Mouse (Mus musculus) ES-CJ7 (cell line): ENCODE results near the gene Man2a2.

Experiments used
- DNase-seq: peaks from one replicate; pipeline ENCODE4 v3.0.0; 2011; ENCODE audit warnings: low read depth, low spot score

Man2a2 gene

DNA sequence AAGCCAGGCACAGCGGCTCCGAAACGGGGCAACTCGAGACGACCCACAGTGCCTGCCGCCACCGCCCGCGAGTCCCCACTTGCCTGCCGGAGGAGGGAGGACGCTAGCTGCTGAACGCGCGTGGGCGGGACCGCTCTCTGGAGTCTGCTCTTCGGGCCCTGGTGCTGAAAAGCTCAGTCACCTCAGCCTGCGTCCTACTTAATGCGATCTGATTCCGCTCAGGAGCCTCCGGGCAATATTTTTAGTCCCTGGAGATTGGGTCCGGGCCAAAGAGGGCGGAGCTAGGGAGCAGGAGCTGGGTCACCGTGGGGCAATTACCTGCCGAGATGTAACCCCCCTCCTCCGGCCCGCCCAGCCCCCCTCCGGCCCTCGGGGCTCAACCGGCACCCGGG is 530 bp downstream of the Man2a2 start:
- peak; percentile 92 for DNase-seq

DNA sequence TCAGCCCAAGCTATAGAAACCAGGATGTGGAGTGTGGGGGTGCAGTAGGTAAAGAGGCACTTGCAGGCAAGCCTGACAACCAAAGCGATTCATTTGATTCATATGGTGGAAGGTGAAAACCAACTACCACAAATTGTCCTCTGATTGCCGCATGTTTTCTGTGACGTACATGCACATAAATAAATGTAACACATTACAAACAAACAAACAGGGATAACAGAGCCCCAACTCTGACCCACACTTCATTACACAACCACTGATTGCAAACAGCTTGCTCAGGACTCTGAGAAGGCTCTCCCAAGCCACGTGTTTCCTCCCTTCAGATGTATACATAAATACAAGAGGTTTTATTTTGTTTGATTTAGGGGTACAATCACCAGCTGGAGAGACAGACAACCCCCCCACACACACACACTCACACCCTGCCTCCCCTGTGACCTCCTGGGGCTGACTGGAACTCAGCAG is 1.2 kb downstream of the Man2a2 start:
- no peak for DNase-seq

DNA sequence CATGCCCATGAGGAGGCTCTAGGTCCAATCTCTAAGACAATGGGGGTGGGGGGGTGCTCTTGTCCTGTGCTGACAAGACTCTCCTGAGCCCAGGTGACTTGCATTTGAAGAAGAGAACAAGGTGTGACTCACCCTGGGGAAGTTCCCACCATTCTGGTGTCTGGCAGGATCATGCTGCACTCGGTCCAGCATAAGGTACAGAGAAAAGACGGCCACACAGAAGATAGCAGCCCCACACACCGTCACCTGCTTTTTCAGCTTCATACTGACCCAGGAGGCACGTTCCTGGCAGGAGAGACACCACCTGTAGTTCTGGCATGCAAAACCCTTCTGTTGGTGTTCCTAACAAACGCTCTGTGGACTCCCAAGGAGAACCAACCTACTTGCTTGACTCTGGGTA is 1.7 kb downstream of the Man2a2 start:
- DNase-seq = no peak

DNA sequence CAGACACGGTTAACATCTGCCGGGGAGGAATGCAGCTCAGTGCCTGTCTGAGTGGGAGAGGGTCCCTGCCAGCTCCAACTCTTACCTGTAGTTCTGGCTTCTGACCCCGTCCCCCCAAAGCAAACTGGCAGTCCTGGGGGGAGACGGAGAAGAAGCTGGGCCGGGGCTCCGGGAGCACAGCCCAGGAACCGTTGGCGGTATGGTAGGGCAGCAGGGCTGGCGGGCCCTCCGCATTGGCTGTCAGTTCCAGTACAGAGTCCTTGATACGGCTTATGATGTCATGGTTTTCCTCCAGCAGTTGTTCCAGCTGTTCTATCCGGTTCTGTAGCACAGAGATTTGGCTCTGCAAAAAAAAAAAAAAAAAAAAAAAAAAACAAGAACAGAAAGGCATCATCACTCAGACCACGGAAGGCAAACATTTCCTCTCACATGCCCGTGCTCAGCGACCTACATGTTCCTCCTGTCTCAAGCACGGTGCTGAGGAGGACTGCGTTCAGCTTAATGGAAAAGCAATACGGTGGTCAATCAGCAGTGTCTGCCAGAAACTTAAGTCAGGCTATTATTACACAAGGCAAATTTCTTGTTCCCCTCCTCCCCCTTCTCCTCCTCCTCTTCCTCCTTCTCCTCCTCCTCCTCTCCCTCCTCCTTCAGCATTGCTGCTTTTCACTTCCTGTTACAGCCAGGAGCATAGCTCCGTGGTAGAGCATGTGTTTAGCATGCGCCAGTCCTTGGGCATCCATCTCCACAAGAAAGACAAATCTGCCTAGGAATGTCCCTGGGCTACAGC is 2.3 kb downstream of the Man2a2 start:
- no peak for DNase-seq

DNA sequence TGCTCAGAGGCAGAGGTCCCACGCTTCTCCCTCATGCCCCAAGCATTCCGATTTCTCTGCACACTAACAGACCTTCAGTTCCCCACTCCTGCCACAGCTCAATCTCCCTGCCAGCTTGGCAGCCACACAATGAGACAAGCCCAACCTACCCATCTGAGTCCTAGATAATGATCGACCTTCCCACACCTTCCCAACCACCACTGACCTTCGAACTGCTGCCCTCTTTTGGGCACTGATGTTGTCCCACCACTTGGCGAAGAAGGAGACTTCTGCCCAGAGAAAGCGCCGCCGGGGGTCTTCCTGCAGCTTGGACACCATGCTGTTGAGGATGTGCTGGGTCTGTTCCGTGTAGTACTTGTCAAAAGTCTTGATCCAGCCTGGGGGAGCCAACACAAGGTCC is 3.2 kb downstream of the Man2a2 start:
- DNase-seq = no peak

DNA sequence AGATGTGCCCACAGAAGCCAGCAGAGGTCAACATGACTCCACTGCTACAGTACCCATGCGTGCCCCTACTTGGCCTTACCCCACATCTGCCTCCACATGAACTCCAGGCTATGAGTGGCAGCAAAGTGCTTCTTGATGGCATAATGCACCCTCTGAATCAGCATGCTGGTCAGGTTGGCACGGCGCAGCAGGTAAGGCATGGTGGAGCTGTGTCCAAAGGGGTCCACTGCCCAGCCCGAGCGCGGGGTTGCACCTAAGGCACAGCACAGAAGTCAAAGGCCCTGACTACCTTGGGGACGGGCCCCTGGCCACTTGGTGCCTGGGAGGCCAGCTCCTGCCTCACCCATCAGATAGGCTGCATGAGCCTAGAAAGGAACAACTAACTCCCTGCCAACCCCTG is 3.9 kb downstream of the Man2a2 start:
- DNase-seq = no peak

DNA sequence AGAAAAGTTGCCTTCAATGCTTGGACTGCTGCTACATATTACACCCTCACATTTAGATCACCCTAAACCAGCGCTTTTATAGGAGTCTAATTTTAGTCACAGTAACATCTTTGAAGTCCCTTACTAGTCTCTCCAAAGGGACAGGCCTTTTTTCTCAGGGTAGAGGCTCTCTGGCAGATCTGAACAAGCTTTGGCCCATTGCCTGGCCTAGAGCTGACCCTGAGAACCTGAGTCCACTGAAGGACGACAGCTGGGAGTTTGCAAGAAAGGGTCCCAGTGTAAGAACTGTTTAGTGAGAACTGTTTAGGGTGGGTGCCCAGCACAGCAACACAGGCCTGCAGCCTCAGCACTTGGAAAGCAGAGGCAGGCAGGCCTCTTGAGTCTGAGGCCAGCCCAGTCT is 5.4 kb downstream of the Man2a2 start:
- no peak for DNase-seq

DNA sequence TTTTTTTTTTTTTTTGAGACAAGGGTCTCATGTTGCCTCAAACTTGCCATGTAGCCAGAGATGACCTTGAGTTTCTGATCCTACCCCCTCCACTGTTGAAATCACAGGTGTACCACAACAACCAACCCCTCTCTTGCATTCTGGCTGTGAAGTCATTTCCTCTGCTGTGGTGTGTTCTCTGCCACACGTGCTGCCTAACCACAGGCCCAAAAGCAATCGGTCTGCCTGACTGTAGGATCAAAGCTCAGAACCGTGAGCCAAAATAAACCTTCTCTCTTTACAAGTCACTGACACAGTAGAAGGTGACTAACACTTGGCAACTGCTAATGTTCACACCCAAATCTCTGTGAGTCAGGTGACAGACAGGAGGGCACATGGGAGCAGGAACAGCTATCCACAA is 10.7 kb downstream of the Man2a2 start:
- DNase-seq = no peak

DNA sequence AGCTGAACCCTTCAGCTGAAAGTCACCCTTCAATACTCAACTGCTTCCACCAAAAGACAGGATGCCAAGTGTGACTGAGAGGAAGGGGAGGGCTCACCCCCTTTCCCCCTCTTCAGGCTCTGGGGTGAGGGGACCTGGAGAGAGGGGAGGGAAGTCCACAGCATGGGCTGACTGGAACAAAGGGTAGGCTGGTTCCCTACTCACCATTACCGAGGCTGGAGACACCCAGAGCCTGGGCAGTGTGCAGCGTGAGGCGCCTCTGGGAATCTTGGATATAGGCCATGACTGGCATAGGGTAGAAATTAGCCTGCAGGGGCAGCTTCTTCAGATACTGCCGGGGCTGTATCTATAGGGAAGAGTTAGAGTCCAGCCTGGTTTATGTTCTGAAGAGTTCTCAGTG is 13.1 kb downstream of the Man2a2 start:
- DNase-seq = no peak

DNA sequence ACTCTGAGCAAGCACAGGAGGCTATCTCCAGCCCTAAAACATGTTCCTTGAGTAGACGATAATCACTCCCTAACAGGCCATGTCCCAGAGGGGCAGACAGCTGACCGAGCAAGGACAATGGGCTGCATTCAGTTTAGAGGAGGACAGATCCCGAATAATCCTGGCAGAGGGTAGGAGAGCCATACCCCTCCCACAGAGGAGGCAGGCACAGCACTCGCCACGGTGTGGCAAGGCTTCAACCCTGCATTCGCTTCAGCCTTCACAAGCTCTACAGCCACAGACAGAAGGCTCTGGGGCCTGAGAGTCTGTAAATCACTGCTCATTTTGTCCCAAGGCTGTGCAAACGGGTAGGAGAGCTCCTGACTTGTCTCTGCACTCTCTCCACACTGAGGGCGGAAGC is 14.0 kb downstream of the Man2a2 start:
- DNase-seq = no peak

DNA sequence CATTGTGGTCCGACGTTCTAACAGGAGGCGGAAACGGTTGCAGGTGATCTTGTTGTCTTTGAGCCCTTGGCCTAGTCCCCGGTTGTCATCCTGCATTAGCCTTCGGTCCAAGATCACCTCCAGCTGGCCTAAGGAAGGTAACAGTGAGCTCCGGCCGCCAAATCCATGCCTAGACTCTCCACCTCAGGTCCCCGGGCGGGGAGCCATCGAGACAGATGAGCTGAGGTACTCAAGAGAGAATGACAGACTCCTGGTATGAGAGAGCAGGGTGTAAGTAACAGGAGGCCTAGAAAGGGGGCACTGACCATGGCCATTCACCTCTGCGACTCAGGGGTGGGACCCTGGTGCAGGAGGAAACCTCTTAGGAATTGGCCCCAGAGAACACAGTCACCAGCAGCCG is 14.8 kb downstream of the Man2a2 start:
- DNase-seq = no peak

DNA sequence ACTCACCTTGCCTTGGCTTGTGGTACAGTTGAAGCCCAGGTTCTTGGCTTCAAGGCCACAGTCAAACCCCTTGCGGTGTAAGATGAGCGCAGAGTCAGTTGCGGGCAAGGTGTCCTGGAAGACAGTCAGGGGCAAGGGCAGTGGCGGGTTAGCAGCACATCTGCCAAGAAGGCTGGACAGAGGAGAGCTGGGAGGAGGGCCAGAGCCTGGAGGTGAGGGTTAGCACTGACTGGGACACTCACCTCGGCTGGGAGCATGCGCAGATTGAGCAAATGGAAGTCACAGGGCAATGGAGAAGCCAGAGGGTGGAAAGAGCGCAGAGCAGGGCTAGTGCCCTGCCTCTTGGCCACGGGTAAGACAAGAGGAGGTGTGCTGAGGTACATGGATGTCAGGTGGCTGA is 18.3 kb downstream of the Man2a2 start:
- no peak for DNase-seq

DNA sequence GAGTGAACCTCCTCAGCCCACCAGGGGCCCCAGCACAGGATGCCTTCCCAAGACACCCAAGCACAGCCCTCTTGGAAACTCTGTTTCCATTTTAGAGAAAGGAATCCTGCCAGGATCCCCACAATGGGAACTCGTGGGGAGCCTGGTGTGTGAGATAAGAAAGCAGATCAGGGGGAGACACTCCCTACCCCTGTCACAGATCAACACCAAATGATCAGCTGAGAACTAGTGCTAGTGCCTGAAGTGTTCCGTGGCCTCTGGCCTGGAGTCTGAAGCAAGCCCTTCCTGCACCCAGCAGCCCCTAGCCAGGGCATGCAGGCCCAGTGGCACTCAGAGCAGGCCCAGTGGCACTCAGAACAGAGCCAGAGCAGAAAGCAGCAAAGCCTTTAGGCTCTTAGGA is 20.4 kb downstream of the Man2a2 start:
- DNase-seq = no peak

DNA sequence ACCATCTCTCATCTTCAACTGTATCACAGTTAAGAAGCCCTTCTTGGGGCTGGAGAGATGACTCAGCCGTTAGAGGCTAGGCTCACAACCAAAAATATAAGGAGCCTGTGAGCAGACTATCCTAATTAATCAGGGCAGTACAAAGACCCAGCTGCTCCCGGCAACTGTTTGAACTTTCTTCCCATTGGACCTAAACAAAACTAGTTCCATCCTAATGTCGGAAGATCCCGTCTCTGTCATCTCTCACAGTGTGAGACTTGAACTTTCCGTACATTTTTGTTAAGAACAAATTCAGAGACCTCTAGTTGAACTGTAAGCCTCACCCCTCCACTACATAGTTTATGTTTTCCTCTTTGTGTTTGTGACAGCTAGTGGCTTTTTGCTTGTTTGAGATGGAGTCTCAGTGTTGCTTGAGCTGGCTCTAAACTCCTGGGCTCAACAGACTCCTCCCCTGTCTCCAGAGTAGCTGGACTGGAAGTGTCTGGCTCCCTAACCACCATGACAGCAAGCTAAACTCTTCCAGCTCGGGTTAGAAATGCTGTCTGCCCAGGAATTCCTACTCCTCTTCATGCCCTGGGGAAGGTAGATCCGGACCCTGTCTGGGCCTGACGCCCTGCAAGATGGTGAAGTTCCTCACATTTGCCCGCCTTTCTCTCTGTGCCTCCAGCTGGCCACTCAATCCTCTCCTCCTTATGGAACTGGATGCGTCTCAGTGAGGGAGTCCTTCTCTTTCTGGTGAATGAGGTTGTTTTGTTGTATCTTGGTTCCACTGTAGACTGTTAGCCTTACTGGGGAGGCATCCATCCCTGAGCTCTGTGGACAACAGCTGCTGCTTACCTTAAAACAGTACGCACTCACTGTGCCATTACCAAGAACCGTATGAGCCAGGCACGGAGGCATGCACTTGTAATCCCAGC is 23.2 kb downstream of the Man2a2 start:
- DNase-seq = no peak

DNA sequence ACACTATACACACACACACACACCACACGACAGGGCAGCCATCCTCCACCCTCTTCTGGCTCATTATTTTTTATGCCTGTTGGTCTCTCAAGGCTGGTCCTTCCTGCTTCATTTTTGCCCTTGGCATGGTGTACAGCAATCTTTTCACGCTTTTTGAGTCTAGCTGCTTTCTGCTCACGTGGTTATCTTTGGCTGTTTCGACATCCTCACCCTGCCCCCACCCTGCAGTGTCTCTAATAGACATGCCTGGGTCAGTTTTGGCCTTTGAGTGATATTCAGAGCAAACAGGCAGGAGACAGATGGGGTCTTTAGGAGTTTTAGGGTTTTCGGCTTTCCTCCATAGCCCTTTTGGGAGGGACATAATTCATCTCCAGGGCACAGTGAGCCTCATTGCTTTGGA is 24.3 kb downstream of the Man2a2 start:
- DNase-seq = no peak

DNA sequence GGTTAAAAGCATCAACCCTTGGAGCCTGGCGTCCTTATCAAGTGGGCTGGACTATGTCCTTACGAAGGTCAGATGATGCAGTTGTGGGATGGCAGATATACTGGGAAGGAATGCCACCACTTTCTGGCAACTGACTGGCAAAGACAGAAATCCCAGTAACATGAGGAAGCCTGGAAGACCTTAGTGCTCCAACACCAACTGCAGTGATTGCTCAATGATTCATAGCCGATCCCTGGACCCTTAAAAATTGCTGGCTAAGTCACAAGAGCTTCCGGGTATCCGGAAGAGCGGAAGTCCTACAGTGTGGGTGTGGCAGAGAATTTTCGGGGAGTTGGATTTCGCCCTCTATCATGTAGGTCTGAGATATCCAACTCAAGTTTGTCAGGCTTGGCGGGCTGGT is 25.0 kb downstream of the Man2a2 start:
- no peak for DNase-seq

DNA sequence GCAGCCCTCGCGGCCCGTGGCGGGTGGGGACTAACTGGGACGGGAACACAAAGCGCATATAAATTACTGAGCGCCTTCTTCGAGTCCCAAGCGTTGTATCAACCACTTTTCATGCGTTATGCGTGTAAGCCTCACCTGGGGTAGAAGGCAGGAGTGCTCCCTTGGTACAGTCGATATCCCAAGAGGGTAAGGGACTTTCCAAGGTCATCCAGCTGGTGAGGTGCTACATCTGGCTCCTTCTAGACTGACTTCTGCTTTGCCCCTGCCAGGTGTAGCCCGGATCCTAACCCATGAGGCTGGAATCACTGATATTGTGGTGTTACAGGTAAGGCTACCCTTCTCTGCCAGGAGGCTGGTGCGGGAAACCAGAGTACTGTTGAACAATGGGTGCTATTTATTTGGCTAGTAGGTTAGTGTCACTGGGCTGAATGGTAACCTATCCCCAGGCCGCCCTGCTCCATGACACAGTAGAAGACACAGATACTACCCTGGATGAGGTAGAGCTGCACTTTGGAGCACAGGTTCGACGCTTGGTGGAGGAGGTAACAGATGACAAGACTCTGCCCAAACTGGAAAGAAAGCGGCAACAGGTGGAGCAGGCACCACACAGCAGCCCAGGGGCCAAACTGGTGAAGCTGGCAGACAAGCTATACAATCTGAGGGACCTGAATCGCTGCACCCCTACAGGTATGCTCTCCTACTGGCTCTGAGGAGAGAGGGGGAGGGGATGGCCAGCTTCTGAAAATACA is 27.7 kb downstream of the Man2a2 start:
- no peak for DNase-seq

DNA sequence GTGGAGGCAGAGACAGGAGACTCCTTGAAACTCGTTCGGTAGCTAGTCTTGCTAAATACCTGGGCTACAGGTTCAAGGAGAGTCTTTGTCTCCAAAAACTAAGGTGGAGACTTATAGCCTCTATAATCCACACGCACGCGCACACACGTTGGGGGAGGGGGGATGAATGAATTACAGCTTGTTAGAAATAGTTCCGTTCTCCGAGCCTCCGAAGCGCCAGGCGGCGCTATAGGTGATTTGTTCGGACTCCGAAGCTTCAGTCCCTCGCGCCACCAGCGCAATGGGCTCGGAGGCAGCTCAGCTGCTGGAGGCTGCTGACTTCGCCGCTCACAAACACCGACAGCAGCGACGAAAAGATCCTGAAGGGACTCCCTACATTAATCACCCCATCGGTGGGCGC is 28.3 kb downstream of the Man2a2 start, which contains the start of gene Hddc3:
Hddc3 (plus strand) TSS at position 247 of the 400 bp plus-strand sequence.
- peak; percentile 95 for DNase-seq

DNA sequence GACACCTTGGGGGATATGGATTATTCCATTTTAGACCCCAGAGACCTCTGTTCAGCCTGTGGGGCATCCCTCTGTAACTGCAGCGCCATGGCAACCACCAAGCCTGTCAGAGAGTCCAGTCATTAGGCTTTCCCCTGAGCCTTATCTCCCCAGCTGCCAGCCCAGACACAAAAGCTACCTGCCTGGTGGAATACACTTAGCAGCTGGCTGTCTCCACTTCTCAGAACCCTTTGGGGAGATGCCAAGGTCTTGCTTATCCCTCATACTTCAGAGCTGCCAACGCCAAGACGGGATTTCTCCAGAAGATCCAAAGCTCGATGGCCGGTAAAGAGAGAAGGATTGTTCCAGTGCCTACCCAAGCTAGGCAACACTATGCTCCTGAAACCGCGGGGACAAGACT is 29.4 kb downstream of the Man2a2 start:
- DNase-seq = no peak

DNA sequence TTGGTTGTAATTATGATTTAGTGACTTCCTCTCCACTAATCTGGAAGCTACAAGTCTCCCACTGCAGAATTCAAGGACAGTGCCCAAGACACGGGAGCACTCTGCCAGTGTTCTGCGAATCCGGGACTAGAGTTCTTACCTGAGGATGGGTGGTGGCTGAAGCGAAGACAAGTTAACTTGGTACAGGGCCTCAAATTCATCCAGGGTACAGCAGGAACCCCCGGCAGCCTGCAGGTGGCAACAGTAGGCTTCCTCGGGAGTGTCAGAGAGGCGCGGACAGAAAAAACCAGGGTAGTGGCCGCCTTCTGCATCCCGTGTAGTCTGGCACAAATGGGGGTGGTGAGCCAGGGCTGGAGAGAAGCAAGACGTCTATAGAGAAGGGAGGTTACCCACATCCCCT is 30.4 kb downstream of the Man2a2 start, which contains the start of gene Unc45a:
Unc45a (minus strand) TSS at position 213 of the 400 bp plus-strand sequence.
- peak; percentile 83 for DNase-seq

DNA sequence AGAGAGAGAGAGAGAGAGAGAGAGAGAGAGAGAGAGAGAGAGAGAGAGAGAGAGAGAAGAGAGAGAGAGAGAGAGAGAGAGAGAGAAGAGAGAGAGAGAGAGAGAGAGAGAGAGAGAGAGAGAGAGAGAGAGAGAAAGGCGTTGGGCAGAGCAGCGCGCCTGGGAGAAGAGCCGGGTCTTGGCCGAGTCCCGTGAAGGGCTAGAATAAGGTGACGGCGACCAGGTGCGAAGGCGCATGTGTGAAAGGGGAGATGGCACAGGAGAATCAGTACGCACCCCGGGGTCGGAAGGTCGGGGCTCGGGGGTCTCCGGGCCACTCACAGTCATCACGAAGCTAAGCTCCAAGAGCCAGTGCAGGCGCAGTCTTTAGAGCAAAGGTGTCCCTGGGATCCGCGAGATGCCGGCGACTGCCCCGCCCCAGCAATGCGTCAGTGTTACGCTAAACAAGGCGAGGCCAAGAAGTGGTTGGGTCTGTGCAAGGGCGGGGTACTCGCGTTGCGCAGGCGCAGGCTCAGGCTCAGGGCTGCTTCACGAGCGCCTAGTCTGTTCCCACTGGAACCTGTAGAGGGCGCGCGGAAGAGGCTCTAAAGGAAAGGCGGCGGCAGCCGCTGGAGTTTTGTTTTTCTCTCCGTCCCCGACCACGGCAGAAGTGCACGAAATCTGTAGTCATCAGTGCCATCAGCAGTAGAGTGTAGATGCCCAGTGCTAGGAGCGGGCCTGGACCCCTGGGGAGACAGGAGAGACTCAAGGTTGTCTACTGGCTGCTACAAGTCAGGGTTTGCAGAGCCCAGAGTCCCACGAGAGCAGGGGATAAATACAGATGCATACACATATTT is 31.2 kb downstream of the Man2a2 start:
- DNase-seq = peak; percentile 98
